Mouse (Mus musculus): ENCODE data around the gene Atp13a2.

GRCm38 (mm10) chr4:141020811-141021613 lies 34.3 kb downstream of the Atp13a2 start:
- TF ChIP-seq POLR2A (IDR thresholded peaks at IDR 0.05; ENCODE audit: borderline replicate concordance, extremely low read depth, insufficient read depth, insufficient read length, poor library complexity, severe bottlenecking) (no peak), CTCF (IDR thresholded peaks at IDR 0.05; ENCODE audit: borderline replicate concordance, extremely low read depth, insufficient read depth, insufficient read length) (no peak)

Data from brain, embryonic 14.5 days (tissue).